Mouse (Mus musculus) liver, postnatal 0 days (tissue): ENCODE results near the gene C1s2. TPM values are rescaled to one million over a fixed set of nuclear protein-coding genes. Genes with fewer than 3 reads are reported as not detected.
A peak's percentile ranks its signal among the peaks of the same experiment; 100 is the strongest.
"Not testable (repeated sequence)": the region's sequence is repeated elsewhere in the genome, so short reads cannot be mapped to it uniquely, and the experiment has no call there.

Source experiments
- ATAC-seq: fragments of 200-750 bp; cut with Nextera tagmentation; 2 replicates; pipeline ENCODE4 v1.8.0; 2017; ENCODE audit warnings: mild to moderate bottlenecking, moderate library complexity
- DNase-seq: peaks from one replicate; pipeline ENCODE4 v3.0.0-alpha.2; 2016
- H3K27ac ChIP-seq: fragments of 300-500 bp; sonication (generic); 2 replicates; pipeline ENCODE4 v1.5.1; 2014; ENCODE audit warnings: antibody characterized with exemption, moderate library complexity, mild to moderate bottlenecking, low read depth
- H3K27me3 ChIP-seq: fragments of 300-500 bp; sonication (generic); 2 replicates; pipeline ENCODE4 v1.6.1; 2014; ENCODE audit warnings: low read length, control low read depth, mixed read lengths; ENCODE audit not compliant: insufficient read depth
- H3K36me3 ChIP-seq: fragments of 300-500 bp; sonication (generic); replicated peaks from 2 replicates; pipeline ENCODE4 v1.6.1; 2014; ENCODE audit warnings: mild to moderate bottlenecking, control low read depth, low read length, moderate library complexity, mixed read lengths; ENCODE audit not compliant: insufficient read depth
- H3K4me1 ChIP-seq: fragments of 300-500 bp; sonication (generic); 2 replicates; pipeline ENCODE4 v1.6.1; 2014; ENCODE audit warnings: antibody characterized with exemption, mild to moderate bottlenecking, control low read depth; ENCODE audit not compliant: insufficient read depth
- H3K4me2 ChIP-seq: fragments of 300-500 bp; sonication (generic); 2 replicates; pipeline ENCODE4 v1.6.1; 2014; ENCODE audit warnings: low read depth, mild to moderate bottlenecking, low read length, moderate library complexity, mixed read lengths
- H3K4me3 ChIP-seq: fragments of 300-500 bp; sonication (generic); 2 replicates; pipeline ENCODE4 v1.5.1; 2014; ENCODE audit warnings: low read depth, low read length
- H3K9ac ChIP-seq: fragments of 300-500 bp; sonication (generic); replicated peaks from 2 replicates; pipeline ENCODE4 v1.6.1; 2014; ENCODE audit warnings: mild to moderate bottlenecking, moderate library complexity
- H3K9me3 ChIP-seq: fragments of 300-500 bp; sonication (generic); 2 replicates; pipeline ENCODE4 v1.6.1; 2016; ENCODE audit warnings: mild to moderate bottlenecking, control low read depth, low read length, mixed read lengths
- CTCF ChIP-seq: sonication (generic); IDR thresholded peaks from 2 replicates; pipeline ENCODE4 v1.5.1; 2016; ENCODE audit warnings: antibody characterized with exemption, low read depth
- EP300 ChIP-seq: IDR thresholded peaks from 2 replicates; pipeline ENCODE4 v1.6.1; 2016; ENCODE audit warnings: antibody characterized with exemption, low read depth, mild to moderate bottlenecking
- WGBS: fragments of 180-500 bp; shearing (Covaris S2); extraction: QIAGEN DNeasy Blood & Tissue Kit; methylation state at CpG from one replicate; pipeline ENCODE4 v1.1.7; 2014; ENCODE audit not compliant: insufficient replicate concordance; 5-methylcytosine and 5-hydroxymethylcytosine counted together
- polyA plus RNA-seq: library from polyadenylated mRNA; unstranded; fragments of >200 nt; fragmentation: Nextera tagmentation; extraction: Ambion mirVana; gene quantifications from 2 replicates; pipeline ENCODE4 v1.2.1, GENCODE M21; 2015

Gene C1s2
- polyA plus RNA-seq, 1 experiment from 2014 or later = not detected

- ATAC-seq (no peak), DNase-seq (no peak)
- Histone ChIP-seq H3K9me3 (no peaks in the 10 kb centered on the region), H3K36me3 (no peaks in the 10 kb centered on the region), H3K27me3 (no peaks in the 10 kb centered on the region), H3K27ac (no peak overlapping the region), H3K4me3 (no peak overlapping the region), H3K9ac (no peak overlapping the region), H3K4me1 (peaks cover 2% of the 10 kb centered on the region; the same call in 1 of the 2 replicates), H3K4me2 (no peak overlapping the region)
- TF ChIP-seq CTCF = no peak
- TF ChIP-seq EP300 = no peak
- 71% methylated on average over 3 of the region's 3 CpGs for WGBS
Measured at GRCm38 (mm10) chr6:124584935-124585334, 51.0 kb downstream of the C1s2 start.

GRCm38 (mm10) chr6:124582231-124582630 lies 53.7 kb downstream of the C1s2 start:
- WGBS = 75% methylated on average over 1 of the region's 1 CpGs
- Histone ChIP-seq H3K4me1 (peaks cover 2% of the 10 kb centered on the region; the same call in 1 of the 2 replicates), H3K9ac (no peak overlapping the region), H3K4me3 (no peak overlapping the region), H3K27me3 (no peaks in the 10 kb centered on the region), H3K4me2 (no peak overlapping the region), H3K9me3 (no peaks in the 10 kb centered on the region), H3K36me3 (no peaks in the 10 kb centered on the region), H3K27ac (no peak overlapping the region)
- ATAC-seq (no peak), DNase-seq (no peak)
- TF ChIP-seq CTCF (no peak), EP300 (no peak)

GRCm38 (mm10) chr6:124580155-124580554 lies 55.7 kb downstream of the C1s2 start:
- H3K9ac ChIP-seq, H3K9me3 ChIP-seq, H3K27ac ChIP-seq, H3K36me3 ChIP-seq, H3K4me1 ChIP-seq, H3K4me3 ChIP-seq, DNase-seq, H3K4me2 ChIP-seq, H3K27me3 ChIP-seq, ATAC-seq: not testable (repeated sequence)
- 76% methylated on average over 6 of the region's 7 CpGs for WGBS

- not testable (repeated sequence) for H3K9me3 ChIP-seq, DNase-seq, H3K36me3 ChIP-seq, H3K4me3 ChIP-seq, H3K27ac ChIP-seq, H3K4me2 ChIP-seq, H3K4me1 ChIP-seq, H3K27me3 ChIP-seq, H3K9ac ChIP-seq
- ATAC-seq = peak; percentile 50
- 69% methylated on average over 3 of the region's 3 CpGs for WGBS
Measured at GRCm38 (mm10) chr6:124575155-124575678, 60.7 kb downstream of the C1s2 start.

Other genes with a start within 250 kb of the C1s2 start
- 31.6 and 32.5 TPM in 2 replicates for gene Pex5, start 221.0 kb downstream of the C1s2 start, polyA plus RNA-seq
- 1.8 TPM in 2 replicates for gene Clstn3, start 171.3 kb downstream of the C1s2 start, polyA plus RNA-seq
- gene C1rl, start 143.0 kb downstream of the C1s2 start, polyA plus RNA-seq = 31.1 and 36.2 TPM in 2 replicates
- gene C1ra, start 123.7 kb downstream of the C1s2 start, polyA plus RNA-seq = 63.0 and 65.0 TPM in 2 replicates
- gene C1s1, start 93.7 kb downstream of the C1s2 start, polyA plus RNA-seq = 118 and 130 TPM in 2 replicates
- gene C1rb, start 65.8 kb downstream of the C1s2 start, polyA plus RNA-seq = not detected in 2 replicates
- 68.7 and 72.6 TPM in 2 replicates for gene Lpcat3, start 26.9 kb upstream of the C1s2 start, polyA plus RNA-seq
- gene Emg1, start 76.1 kb upstream of the C1s2 start, polyA plus RNA-seq = 93.2 and 96.9 TPM in 2 replicates
- gene Phb2, start 76.3 kb upstream of the C1s2 start, polyA plus RNA-seq = 308 and 318 TPM in 2 replicates
- 39.2 and 45.1 TPM in 2 replicates for gene Ptpn6, start 102.6 kb upstream of the C1s2 start, polyA plus RNA-seq
- gene Grcc10, start 105.3 kb upstream of the C1s2 start, polyA plus RNA-seq = 148 and 157 TPM in 2 replicates
- gene Gm45234, start 119.9 kb upstream of the C1s2 start, polyA plus RNA-seq = not detected in 2 replicates
- 1.8 and 1.9 TPM in 2 replicates for gene Atn1, start 120.4 kb upstream of the C1s2 start, polyA plus RNA-seq
- 0.20 and 0.27 TPM in 2 replicates for gene Eno2, start 133.6 kb upstream of the C1s2 start, polyA plus RNA-seq
- 0.16 TPM in 1 of 2 replicates, not detected in the other for gene Lrrc23, start 143.6 kb upstream of the C1s2 start, polyA plus RNA-seq
- gene Spsb2, start 172.6 kb upstream of the C1s2 start, polyA plus RNA-seq = 11.4 and 14.3 TPM in 2 replicates
- gene Tpi1, start 178.2 kb upstream of the C1s2 start, polyA plus RNA-seq = 332 and 346 TPM in 2 replicates
- 32.2 and 36.6 TPM in 2 replicates for gene Usp5, start 193.4 kb upstream of the C1s2 start, polyA plus RNA-seq
- gene Cdca3, start 193.5 kb upstream of the C1s2 start, polyA plus RNA-seq = 96.4 and 98.3 TPM in 2 replicates
- gene Gnb3, start 204.2 kb upstream of the C1s2 start, polyA plus RNA-seq = 0.19 TPM in 1 of 2 replicates, not detected in the other
- gene P3h3, start 221.7 kb upstream of the C1s2 start, polyA plus RNA-seq = 0.80 and 0.88 TPM in 2 replicates
- 0.04 and 0.08 TPM in 2 replicates for gene Gpr162, start 227.9 kb upstream of the C1s2 start, polyA plus RNA-seq